Mouse (Mus musculus): ENCODE measurements around the gene P3h1.

The P3h1 gene

GRCm38 (mm10) chr4:119223696-119224095, 9.0 kb upstream of the P3h1 start:
- CTCF ChIA-PET, result interaction anchor here (0.6 to 2.6 kb wide), 28 partner anchors 8 to 510 kb away, joined by 3 to 21 read pairs (median 3); partner anchors contain the start of genes AU022252 (in 1 of the 4), Hivep3 (in 1 of the 4), P3h1 (in 1 of the 4) and Zfp691 (in 1 of the 4)
- POLR2A ChIA-PET, result interaction anchor here in 3 of 4 experiments (0.5 to 8.0 kb wide), 22 partner anchors 9 to 177 kb away, joined by 3 to 64 read pairs (median 3); partner anchors contain the start of genes AU022252 (in 3 of the 3), P3h1 (in 3 of the 3) and Zfp691 (in 1 of the 3)

DNA sequence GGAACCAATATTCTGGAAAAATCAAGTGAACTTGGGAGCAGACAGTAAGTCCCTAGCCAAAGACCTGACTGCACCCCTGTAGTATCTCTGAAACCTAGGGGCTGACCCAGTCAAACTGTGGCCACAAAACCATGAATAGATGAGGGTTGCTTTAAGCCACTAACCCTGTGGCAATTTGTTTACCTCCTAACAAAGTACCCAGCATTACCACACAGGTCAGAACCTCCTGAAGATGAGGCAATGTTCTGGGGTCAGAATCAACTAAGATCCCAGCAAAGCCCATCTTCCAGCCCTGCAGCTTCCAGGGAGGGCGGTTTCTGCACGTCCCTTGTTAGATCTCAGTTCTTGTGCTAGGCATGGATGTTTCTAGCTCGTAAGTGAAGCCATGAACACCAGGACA, 8.2 kb upstream of the P3h1 start:
- POLR2A ChIA-PET, result interaction anchor here in 3 of 4 experiments (0.7 to 8.0 kb wide), 15 partner anchors 8 to 116 kb away, joined by 3 to 64 read pairs (median 3); partner anchors contain the start of genes AU022252 (in 3 of the 3), P3h1 (in 3 of the 3), Slc2a1 (in 1 of the 3) and Ybx1 (in 1 of the 3)
- CTCF ChIA-PET, result interaction anchor here in 3 of 4 experiments (0.6 to 2.6 kb wide), 7 partner anchors 8 to 1632 kb away, joined by 3 to 21 read pairs (median 4); partner anchors contain the start of genes AU022252 (in 1 of the 3) and P3h1 (in 1 of the 3)

DNA sequence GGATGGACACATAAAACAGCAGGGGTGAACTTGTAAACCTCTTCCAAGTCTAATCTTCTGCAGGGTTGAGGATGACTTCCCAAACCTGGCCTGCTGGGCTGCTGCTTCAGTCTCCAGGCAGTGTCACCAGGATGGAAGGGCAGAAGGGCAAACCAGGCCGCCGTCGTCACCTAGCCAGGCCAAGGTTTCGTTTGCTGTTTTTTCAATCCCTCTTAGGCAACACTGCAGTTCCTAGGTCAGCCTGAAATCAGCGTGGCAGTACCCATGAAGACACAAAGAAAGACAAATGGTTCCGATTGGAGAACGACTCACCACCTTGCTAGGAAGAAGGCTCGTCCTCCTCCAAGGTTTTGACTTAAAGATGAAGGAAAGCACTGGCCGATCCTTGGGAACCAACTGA, 7.0 kb upstream of the P3h1 start:
- CTCF ChIA-PET, result interaction anchor here in 3 of 4 experiments (0.6 to 2.6 kb wide), 4 partner anchors 13 to 222 kb away, joined by 3 to 21 read pairs (median 4); no protein-coding TSS in a partner anchor
- POLR2A ChIA-PET, result interaction anchor here in 1 of 4 experiments (2.5 to 8.0 kb wide), 2 partner anchors 7 to 14 kb away, joined by 6 to 64 read pairs; partner anchors contain the start of genes AU022252 and P3h1

GRCm38 (mm10) chr4:119226751-119227150, 6.0 kb upstream of the P3h1 start:
- CTCF ChIA-PET, result interaction anchor here in 2 of 4 experiments (0.7 to 2.4 kb wide), 3 partner anchors 12 to 86 kb away, joined by 3 to 13 read pairs (median 3); no protein-coding TSS in a partner anchor
- POLR2A ChIA-PET, result interaction anchor here in 2 of 4 experiments (1.4 to 3.6 kb wide), 4 partner anchors 12 to 54 kb away, joined by 3 to 17 read pairs (median 5); no protein-coding TSS in a partner anchor

DNA sequence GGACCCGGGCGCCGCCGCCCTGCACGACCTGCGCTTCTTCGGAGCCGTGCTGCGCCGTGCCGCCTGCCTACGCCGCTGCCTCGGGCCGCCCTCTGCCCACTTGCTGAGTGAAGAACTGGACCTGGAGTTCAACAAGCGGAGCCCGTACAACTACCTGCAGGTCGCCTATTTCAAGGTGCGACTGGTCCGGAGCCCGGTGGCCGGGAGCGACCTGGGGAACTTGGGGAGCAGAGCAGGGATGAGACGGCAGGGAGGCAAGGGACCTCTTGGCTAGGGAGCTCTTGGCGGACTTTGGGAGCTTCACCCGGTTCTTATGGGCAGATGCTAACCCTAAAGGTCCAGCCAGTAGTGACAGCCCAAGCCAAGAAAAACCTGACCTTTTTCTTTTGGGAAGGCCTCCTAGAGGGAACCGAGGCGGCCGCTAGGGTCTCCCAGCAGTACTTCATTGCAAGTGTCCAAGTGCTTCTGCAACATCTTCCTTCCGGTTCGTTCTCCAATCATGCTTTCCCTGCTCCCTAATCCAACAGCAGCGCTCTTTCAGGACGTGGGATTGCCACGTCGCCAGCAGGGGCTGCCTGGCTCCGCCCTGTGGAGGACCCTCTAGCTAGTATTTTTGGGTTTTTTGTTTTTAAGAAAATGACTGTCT, 664 bp downstream of the P3h1 start:
- POLR2A ChIA-PET, result interaction anchor here in 3 of 4 experiments (0.6 to 5.4 kb wide), 62 partner anchors 9 to 1397 kb away, joined by 3 to 64 read pairs (median 5); partner anchors contain the start of genes Slc2a1 (in 3 of the 3), Cldn19 (in 2 of the 3), Ppih (in 2 of the 3) and Tmem269 (in 2 of the 3)
- CTCF ChIA-PET, result interaction anchor here (0.5 to 1.8 kb wide), 13 partner anchors 9 to 439 kb away, joined by 3 to 14 read pairs (median 3); partner anchors contain the start of genes Slc2a1 (in 1 of the 4) and Ybx1 (in 1 of the 4)

DNA sequence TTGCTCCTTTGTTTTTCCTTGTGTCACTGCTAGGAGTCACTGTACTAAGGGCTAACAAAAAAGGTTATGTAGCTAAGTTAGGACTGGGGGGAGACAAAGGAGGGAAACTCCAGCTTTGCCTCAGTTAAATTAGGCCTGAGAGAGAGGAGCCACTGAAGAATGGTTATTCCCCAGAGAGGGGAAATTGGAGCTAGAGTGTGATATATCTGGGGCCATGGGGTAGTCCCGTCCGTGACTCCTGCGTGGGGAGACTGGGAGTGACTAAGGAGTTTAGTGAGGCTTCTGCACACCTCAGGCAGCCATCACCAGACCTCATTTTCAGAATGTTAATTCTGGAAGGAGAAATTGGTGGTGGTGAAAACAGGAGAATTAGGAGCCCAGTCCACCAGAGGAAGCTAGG, 1.6 kb downstream of the P3h1 start:
- POLR2A ChIA-PET, result interaction anchor here in 3 of 4 experiments (0.8 to 5.4 kb wide), 17 partner anchors 10 to 163 kb away, joined by 3 to 64 read pairs (median 6); partner anchors contain the start of genes Cldn19 (in 2 of the 3), Slc2a1 (in 1 of the 3), Tmem269 (in 1 of the 3) and Ybx1 (in 1 of the 3)
- CTCF ChIA-PET, result interaction anchor here in 2 of 4 experiments (0.5 to 1.8 kb wide), 4 partner anchors 13 to 439 kb away, joined by 3 to 5 read pairs (median 3); no protein-coding TSS in a partner anchor

- POLR2A ChIA-PET, result interaction anchor here (0.6 to 6.5 kb wide), 45 partner anchors 9 to 431 kb away, joined by 3 to 69 read pairs (median 4); partner anchors contain the start of genes Ybx1 (in 3 of the 4), Ppih (in 2 of the 4), Tmem269 (in 2 of the 4) and Cldn19 (in 1 of the 4)
- CTCF ChIA-PET, result interaction anchor here (0.6 to 3.3 kb wide), 63 partner anchors 9 to 626 kb away, joined by 3 to 32 read pairs (median 3); partner anchors contain the start of genes Cldn19 (in 2 of the 4), Ppih (in 1 of the 4) and Tmem269 (in 1 of the 4)
Observed at GRCm38 (mm10) chr4:119238661-119239060, 5.9 kb downstream of the P3h1 start.

DNA sequence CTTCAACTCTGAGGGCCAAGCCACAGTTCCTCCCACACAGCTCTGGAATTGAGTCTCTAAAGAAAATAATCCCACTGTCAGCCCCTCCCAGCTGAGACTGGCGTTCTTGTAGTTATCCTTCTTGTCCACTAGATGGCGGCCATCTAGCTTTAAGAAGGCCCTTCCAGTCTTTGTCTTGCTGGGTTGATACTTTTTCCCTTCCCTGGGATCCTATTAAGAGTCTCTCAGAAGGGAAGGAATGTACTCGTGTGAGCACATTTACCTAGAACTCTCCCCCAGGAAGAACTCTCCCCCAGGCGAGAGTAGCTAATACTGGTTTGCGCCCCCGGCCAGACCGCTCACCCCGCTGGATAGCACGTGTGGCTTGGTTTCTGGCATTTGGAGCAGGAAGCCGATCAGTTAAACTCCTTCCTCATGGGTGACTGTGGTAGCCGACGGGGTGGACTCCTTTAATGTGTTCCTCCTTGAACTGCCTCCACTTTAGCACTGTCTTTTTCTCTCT, 6.5 kb downstream of the P3h1 start:
- POLR2A ChIA-PET, result interaction anchor here (0.5 to 6.5 kb wide), 42 partner anchors 8 to 341 kb away, joined by 3 to 69 read pairs (median 4); partner anchors contain the start of genes Ybx1 (in 3 of the 4), Ppih (in 2 of the 4) and Tmem269 (in 2 of the 4)
- CTCF ChIA-PET, result interaction anchor here (0.6 to 3.3 kb wide), 62 partner anchors 8 to 627 kb away, joined by 3 to 32 read pairs (median 3); partner anchors contain the start of genes Cldn19 (in 2 of the 4), Ppih (in 1 of the 4), Slc2a1 (in 1 of the 4) and Tmem269 (in 1 of the 4)

- ChIA-PET POLR2A (interaction anchor here in 2 of 4 experiments (1.1 to 6.5 kb wide), 6 partner anchors 9 to 53 kb away, joined by 3 to 69 read pairs (median 3); partner anchors contain the start of genes Ybx1 (in 2 of the 2), AU022252 (in 1 of the 2) and P3h1 (in 1 of the 2)), CTCF (interaction anchor here in 2 of 4 experiments (0.6 to 1.5 kb wide), 6 partner anchors 9 to 37 kb away, joined by 3 to 4 read pairs (median 3); partner anchors contain the start of genes AU022252 (in 1 of the 2) and P3h1 (in 1 of the 2))
Observed at GRCm38 (mm10) chr4:119241664-119242063, 8.9 kb downstream of the P3h1 start.

- ChIA-PET CTCF (no interaction called here), POLR2A (interaction anchor here in 2 of 4 experiments (1.2 to 8.6 kb wide), 3 partner anchors 10 to 35 kb away, joined by 4 to 83 read pairs (median 69); partner anchors contain the start of genes AU022252 (in 1 of the 2) and P3h1 (in 1 of the 2))
Observed at GRCm38 (mm10) chr4:119242571-119242970, 9.9 kb downstream of the P3h1 start.

DNA sequence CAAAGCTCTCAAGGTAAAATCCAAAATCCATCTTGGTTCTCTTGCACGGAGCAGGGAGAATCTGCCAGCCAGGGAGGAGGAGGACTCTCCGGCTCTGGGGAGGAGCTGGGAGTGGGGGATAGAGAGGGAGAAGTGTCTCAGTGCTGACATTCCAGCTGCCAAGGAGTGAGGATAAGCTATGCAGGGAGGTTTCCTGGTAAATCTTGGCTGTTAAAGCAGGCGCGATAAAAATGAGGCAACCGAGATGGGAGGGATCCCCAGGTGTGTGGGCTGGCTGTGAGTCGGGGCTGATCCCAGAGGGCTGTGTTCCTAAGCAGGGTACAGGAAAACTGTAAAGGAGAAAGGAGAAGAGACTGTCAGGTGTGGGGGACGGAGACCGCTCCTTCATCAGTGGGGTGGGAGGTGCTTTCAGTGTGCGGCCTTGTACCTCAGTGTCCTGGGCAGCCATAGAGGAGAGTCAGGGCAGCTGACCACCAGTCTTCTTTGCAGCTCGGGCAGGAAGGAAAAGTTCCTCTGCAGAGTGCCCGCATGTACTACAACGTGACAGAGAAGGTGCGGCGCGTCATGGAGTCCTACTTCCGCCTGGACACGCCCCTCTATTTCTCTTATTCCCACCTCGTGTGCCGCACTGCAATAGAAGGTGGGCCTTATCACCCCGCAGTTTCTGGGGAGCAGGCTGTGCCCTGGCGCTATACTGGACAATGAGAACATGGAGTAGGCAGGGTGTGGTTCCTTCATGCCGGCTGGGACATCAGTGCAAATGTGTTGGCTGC, 11.9 kb downstream of the P3h1 start:
- ChIA-PET POLR2A (interaction anchor here (0.7 to 8.6 kb wide), 17 partner anchors 11 to 1030 kb away, joined by 3 to 83 read pairs (median 4); partner anchors contain the start of genes AU022252 (in 2 of the 4), Cldn19 (in 2 of the 4), P3h1 (in 2 of the 4) and Tmem269 (in 1 of the 4)), CTCF (interaction anchor here in 2 of 4 experiments (0.5 to 1.0 kb wide), 3 partner anchors 9 to 89 kb away, joined by 3 to 12 read pairs (median 3); no protein-coding TSS in a partner anchor)

DNA sequence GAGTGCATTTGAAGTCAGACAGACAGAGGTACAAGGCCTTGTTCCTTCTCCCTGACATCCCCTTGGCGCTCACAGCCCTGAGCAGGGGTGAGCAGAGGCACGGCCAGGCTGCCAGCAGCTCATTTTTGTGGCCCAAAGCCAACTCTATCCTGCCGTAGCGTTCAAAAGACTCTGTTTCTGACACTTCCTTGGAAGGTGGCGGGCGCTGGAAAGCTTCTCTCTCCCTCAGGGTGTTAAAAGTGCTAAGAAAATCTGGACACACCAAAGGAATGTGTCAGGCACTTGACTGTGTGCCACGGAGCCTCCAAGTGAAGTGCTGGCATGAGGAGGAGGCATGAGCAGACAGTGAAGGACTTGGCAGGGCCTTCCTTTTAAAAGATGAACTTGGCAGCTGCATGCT, 12.8 kb downstream of the P3h1 start:
- ChIA-PET POLR2A (interaction anchor here in 3 of 4 experiments (0.7 to 8.6 kb wide), 14 partner anchors 10 to 103 kb away, joined by 3 to 83 read pairs (median 4); partner anchors contain the start of genes Cldn19 (in 2 of the 3), AU022252 (in 1 of the 3) and P3h1 (in 1 of the 3)), CTCF (interaction anchor here in 2 of 4 experiments (1.0 to 1.1 kb wide), 2 partner anchors 8 to 75 kb away, joined by 3 read pairs; no protein-coding TSS in a partner anchor)

GRCm38 (mm10) chr4:119245961-119246360, 13.2 kb downstream of the P3h1 start:
- ChIA-PET CTCF (interaction anchor here in 2 of 4 experiments (1.1 to 3.9 kb wide), 4 partner anchors 7 to 185 kb away, joined by 3 to 32 read pairs (median 11); no protein-coding TSS in a partner anchor), POLR2A (interaction anchor here in 3 of 4 experiments (0.7 to 8.6 kb wide), 16 partner anchors 8 to 102 kb away, joined by 3 to 83 read pairs (median 4); partner anchors contain the start of genes Cldn19 (in 2 of the 3), AU022252 (in 1 of the 3), P3h1 (in 1 of the 3) and Ybx1 (in 1 of the 3))

GRCm38 (mm10) chr4:119246688-119247225, 14.0 kb downstream of the P3h1 start:
- CTCF ChIA-PET, result interaction anchor here in 3 of 4 experiments (0.6 to 3.9 kb wide), 16 partner anchors 8 to 184 kb away, joined by 3 to 32 read pairs (median 4); partner anchors contain the start of genes AU022252 (in 1 of the 3) and P3h1 (in 1 of the 3)
- POLR2A ChIA-PET, result interaction anchor here in 3 of 4 experiments (0.5 to 8.6 kb wide), 21 partner anchors 8 to 668 kb away, joined by 3 to 83 read pairs (median 12); partner anchors contain the start of genes Cldn19 (in 2 of the 3), AU022252 (in 1 of the 3), P3h1 (in 1 of the 3) and Ybx1 (in 1 of the 3)
